Mouse (Mus musculus): ENCODE data around the gene Fa2h.

Fa2h gene

DNA sequence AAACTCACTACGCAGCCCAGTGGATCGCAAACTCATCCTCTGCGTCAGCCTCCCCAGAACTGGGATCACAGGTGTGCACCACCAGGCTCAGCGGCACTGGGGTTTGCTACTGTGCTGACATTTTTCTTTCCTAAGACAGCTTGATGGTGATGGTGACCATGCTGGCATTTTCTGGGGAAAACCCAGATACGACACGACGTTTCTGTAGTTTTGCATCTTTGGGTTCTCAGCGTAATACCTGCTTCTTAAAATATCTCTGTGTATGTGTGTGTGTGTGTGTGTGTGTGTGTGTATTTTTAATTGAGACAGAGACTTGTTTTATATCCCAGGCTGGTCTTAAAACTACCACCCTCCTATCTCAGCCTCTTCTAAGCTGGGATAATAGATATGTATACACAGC, 26.3 kb downstream of the Fa2h start:
- ChIA-PET POLR2A (interaction anchor here in 3 of 4 experiments (0.7 to 2.5 kb wide), 7 partner anchors 14 to 275 kb away, joined by 3 to 9 read pairs (median 5); partner anchors contain the start of genes Rfwd3 (in 2 of the 3), Fa2h (in 1 of the 3), Mlkl (in 1 of the 3) and Zfp1 (in 1 of the 3)), CTCF (interaction anchor here in 1 of 4 experiments (1.2 to 1.4 kb wide), 3 partner anchors 14 to 72 kb away, joined by 3 to 6 read pairs (median 3); no protein-coding TSS in a partner anchor)

GRCm38 (mm10) chr8:111366610-111367234, 26.9 kb downstream of the Fa2h start:
- POLR2A ChIA-PET = interaction anchor here in 3 of 4 experiments (0.7 to 2.5 kb wide), 10 partner anchors 13 to 326 kb away, joined by 3 to 9 read pairs (median 4); partner anchors contain the start of genes Rfwd3 (in 2 of the 3), Fa2h (in 1 of the 3), Mlkl (in 1 of the 3) and Zfp1 (in 1 of the 3)

GRCm38 (mm10) chr8:111363489-111363888, 30.1 kb downstream of the Fa2h start:
- CTCF ChIA-PET = interaction anchor here in 2 of 4 experiments (0.5 to 0.7 kb wide), 3 partner anchors 77 to 1364 kb away, joined by 3 to 9 read pairs (median 3); no protein-coding TSS in a partner anchor
- POLR2A ChIA-PET = interaction anchor here in 1 of 4 experiments (1.3 kb wide), 1 partner anchor 63 kb away, joined by 3 read pairs; the partner anchor contains the start of gene Rfwd3

More at GRCm38 (mm10) chr8:111366610-111367234, 26.9 kb downstream of the Fa2h start:
- CTCF ChIA-PET = interaction anchor here in 1 of 4 experiments (0.6 to 1.4 kb wide), 5 partner anchors 14 to 1649 kb away, joined by 3 to 6 read pairs (median 3); no protein-coding TSS in a partner anchor

DNA sequence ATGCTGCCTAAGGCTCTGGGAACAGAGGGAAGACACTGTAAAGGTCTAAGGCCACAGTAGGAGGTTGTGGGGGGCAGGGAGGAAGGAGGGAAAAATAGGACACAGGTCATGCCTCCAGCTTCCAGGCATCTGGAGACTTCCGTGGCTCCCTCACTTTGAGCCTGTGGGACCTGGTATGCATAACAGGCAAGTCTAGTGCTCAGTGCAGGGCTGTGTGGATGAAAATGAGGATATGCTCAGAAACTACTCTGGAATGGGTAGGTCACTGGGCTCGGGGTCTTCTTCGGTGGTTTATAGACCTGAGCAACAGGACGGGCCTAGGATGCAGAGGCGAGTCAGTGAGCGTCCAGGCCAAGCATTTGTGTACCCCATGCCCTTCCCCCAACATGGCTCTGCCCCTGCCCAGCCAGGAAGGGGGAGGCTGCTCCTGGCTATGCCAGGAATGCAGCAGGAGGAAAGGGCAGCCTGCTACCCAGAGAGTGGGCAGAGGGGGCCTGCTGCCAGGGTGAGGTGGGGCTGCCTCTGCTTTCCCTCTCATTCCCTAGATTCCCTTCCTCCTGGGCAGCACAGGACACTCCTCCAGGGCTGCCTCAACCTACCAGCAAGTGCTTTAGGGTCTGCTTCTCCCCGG, 32.9 kb downstream of the Fa2h start:
- ChIA-PET POLR2A (interaction anchor here in 1 of 4 experiments (1.0 to 1.2 kb wide), 2 partner anchors 71 to 85 kb away, joined by 3 to 5 read pairs; no protein-coding TSS in a partner anchor), CTCF (interaction anchor here in 2 of 4 experiments (1.0 kb wide), 2 partner anchors 10 to 43 kb away, joined by 3 read pairs; no protein-coding TSS in a partner anchor)

DNA sequence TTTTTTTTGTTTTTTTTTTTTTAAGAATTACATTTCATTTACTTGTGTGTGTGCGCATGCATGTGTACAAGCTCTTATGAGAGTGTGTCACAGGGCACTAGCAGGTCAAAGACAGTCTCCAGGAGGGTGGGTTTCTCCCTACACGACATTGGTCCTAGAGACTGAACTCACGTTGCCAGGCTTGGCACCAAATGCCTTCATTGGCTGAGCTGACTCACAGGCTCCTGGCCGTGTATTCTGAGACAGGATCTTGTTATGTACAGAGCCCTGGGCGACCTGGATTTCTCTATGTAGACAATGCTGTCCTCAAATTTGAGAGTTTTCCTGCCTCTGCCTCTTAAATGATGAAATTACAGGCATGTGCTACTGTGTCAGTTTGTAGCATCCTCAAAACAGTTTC, 33.7 kb downstream of the Fa2h start:
- ChIA-PET CTCF (interaction anchor here in 3 of 4 experiments (0.7 to 1.0 kb wide), 4 partner anchors 9 to 455 kb away, joined by 3 to 6 read pairs (median 3); no protein-coding TSS in a partner anchor), POLR2A (interaction anchor here in 3 of 4 experiments (0.5 to 1.0 kb wide), 5 partner anchors 10 to 172 kb away, joined by 3 to 5 read pairs (median 3); no protein-coding TSS in a partner anchor)

DNA sequence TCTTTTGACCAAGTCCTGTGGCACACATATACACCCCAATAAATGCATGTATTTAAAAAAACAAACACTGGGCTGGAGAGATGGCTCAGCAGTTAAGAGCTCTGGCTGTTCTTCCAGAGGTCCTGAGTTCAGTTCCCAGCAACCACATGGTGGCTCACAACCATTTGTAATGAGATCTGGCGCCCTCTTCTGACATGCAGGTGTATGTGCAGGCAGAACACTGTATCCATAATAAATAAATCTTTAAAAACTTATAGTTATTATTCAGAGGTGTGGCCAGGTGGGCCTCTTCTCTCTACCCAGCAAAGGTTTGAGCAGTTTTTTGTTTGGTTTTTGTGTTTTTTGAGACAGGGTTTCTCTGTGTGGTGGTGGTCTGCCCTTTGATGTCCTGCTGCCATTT, 34.7 kb downstream of the Fa2h start:
- ChIA-PET CTCF (interaction anchor here in 1 of 4 experiments (0.6 kb wide), 1 partner anchor 95 kb away, joined by 14 read pairs; no protein-coding TSS in a partner anchor), POLR2A (interaction anchor here in 1 of 4 experiments (0.7 kb wide), 1 partner anchor 173 kb away, joined by 3 read pairs; no protein-coding TSS in a partner anchor)

- ChIA-PET POLR2A (no interaction called here), CTCF (interaction anchor here in 1 of 4 experiments (0.6 kb wide), 1 partner anchor 655 kb away, joined by 3 read pairs; no protein-coding TSS in a partner anchor)
Observed at GRCm38 (mm10) chr8:111357433-111357832, 36.2 kb downstream of the Fa2h start.

DNA sequence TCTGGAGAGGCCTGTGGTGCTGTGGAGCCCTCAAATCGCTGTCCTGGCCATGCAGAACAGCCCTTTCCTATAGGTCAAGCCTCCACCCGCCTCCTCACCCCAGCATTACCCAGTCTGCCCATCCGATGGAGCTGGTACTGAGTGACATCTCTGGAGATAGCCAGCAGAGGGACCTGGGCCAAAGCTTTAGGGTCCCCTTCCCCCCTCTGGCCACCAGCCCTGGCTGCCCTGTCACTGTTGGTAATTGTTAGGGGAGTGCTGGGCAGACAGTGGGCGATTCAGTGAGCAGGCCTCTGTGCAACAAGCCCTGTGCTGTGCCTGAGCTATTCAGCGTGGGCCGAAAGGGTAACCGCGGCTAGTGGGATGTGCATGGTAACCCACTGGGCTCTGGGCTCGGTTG, 40.1 kb downstream of the Fa2h start:
- CTCF ChIA-PET = interaction anchor here in 2 of 4 experiments (0.5 to 1.2 kb wide), 3 partner anchors 14 to 115 kb away, joined by 3 read pairs; no protein-coding TSS in a partner anchor
- POLR2A ChIA-PET = interaction anchor here in 2 of 4 experiments (0.7 to 1.1 kb wide), 3 partner anchors 11 to 434 kb away, joined by 3 read pairs; partner anchors contain the start of gene St3gal2 (in 1 of the 2)

GRCm38 (mm10) chr8:111352289-111352688, 41.3 kb downstream of the Fa2h start:
- CTCF ChIA-PET = no interaction called here
- POLR2A ChIA-PET = no interaction called here

- CTCF ChIA-PET = interaction anchor here (0.5 to 1.3 kb wide), 12 partner anchors 10 to 601 kb away, joined by 3 to 8 read pairs (median 3); partner anchors contain the start of gene Mlkl (in 1 of the 4)
Observed at GRCm38 (mm10) chr8:111350577-111350976, 43.0 kb downstream of the Fa2h start.

DNA sequence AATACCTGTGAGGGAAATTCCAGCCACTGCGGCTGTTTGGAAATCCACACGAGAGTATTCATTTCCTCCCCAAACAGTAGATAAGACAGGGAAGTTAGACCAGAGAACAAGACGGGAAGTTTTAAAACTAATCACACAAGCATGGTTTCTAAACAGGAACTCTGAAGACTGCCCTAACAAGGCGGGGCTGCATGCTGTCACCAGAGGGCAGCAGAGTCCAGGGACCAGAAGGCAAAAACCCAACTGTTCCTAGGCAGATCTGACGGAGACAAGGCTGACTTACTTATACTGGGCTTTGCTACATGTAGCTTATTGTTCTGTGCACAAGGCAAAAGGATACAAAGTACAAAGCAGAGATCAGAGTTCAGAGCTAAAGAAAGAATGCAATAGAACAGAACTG, 50.4 kb downstream of the Fa2h start:
- ChIA-PET CTCF (interaction anchor here in 3 of 4 experiments (0.7 to 2.3 kb wide), 6 partner anchors 15 to 123 kb away, joined by 3 to 10 read pairs (median 4); no protein-coding TSS in a partner anchor), POLR2A (no interaction called here)

More at GRCm38 (mm10) chr8:111350577-111350976, 43.0 kb downstream of the Fa2h start:
- POLR2A ChIA-PET = interaction anchor here in 2 of 4 experiments (0.6 to 0.9 kb wide), 2 partner anchors 51 to 642 kb away, joined by 3 to 6 read pairs; partner anchors contain the start of genes Adat1 (in 1 of the 2) and Rfwd3 (in 1 of the 2)

DNA sequence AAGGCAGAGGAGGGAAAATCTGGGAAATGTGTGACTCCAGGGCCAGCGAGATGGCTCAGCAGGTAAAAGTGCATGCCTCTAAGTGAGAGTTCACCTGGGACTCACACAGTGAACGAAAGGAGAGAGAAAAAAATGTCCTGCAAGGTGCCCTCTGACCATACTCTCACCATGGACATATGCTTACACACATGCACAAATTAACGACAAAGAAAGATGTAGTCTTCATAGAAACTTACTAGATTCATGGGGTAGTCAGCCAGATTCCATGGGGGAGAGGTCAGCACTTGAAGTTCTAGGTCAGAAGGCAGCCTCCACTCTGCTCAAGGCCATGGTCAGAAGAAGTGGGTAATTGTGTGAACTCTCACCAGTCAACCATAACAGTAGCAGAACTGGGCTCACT, 53.4 kb downstream of the Fa2h start:
- ChIA-PET POLR2A (no interaction called here), CTCF (interaction anchor here in 1 of 4 experiments (0.6 kb wide), 1 partner anchor 68 kb away, joined by 4 read pairs; no protein-coding TSS in a partner anchor)

GRCm38 (mm10) chr8:111338370-111339208, 55.0 kb downstream of the Fa2h start:
- POLR2A ChIA-PET = interaction anchor here in 3 of 4 experiments (0.7 to 1.2 kb wide), 7 partner anchors 27 to 1190 kb away, joined by 3 to 8 read pairs (median 3); partner anchors contain the start of gene Rfwd3 (in 1 of the 3)
- CTCF ChIA-PET = interaction anchor here in 2 of 4 experiments (0.5 to 1.7 kb wide), 9 partner anchors 12 to 674 kb away, joined by 3 to 7 read pairs (median 3); partner anchors contain the start of gene Rfwd3 (in 1 of the 2)

GRCm38 (mm10) chr8:111337890-111338347, 55.7 kb downstream of the Fa2h start, which contains the start of gene Mlkl:
Mlkl (minus strand) TSS chr8:111338177.
- ChIA-PET CTCF (interaction anchor here in 2 of 4 experiments (0.5 to 1.7 kb wide), 8 partner anchors 13 to 675 kb away, joined by 3 to 7 read pairs (median 4); partner anchors contain the start of gene Rfwd3 (in 1 of the 2)), POLR2A (interaction anchor here in 3 of 4 experiments (0.7 to 1.2 kb wide), 7 partner anchors 28 to 1190 kb away, joined by 3 to 8 read pairs (median 3); partner anchors contain the start of gene Rfwd3 (in 1 of the 3))

DNA sequence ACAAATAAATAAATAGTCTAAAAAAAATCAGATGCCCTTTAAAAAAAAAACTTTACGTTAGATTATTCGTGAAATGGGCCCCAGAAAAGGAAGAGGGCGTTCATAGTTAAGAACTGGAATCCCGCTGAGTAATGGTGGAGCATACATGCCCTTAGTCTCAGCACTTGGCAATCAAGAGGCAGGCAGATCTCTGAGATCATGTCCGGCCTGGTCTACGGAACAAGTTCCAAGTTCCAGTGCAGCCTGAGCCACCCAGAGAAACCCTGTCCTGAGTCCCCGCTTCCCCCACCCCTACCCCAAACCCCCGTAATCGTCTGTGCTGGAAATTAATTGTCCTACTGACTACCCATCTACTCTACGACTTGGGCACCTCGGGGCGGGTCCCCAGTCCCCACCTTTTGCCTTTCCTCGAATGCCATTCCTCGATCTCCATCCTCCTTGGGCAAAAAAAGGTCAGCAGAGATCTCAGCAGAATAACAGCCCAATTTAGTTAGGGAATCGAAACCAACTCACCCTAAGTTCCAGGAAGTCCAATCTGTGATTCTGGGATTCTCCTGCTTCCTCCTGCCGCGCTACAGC, 56.2 kb downstream of the Fa2h start:
- POLR2A ChIA-PET = interaction anchor here in 1 of 4 experiments (0.6 to 1.2 kb wide), 2 partner anchors 29 to 321 kb away, joined by 3 to 6 read pairs; no protein-coding TSS in a partner anchor
- CTCF ChIA-PET = interaction anchor here in 2 of 4 experiments (0.6 to 1.7 kb wide), 6 partner anchors 13 to 411 kb away, joined by 3 to 6 read pairs (median 3); partner anchors contain the start of gene Rfwd3 (in 1 of the 2)

DNA sequence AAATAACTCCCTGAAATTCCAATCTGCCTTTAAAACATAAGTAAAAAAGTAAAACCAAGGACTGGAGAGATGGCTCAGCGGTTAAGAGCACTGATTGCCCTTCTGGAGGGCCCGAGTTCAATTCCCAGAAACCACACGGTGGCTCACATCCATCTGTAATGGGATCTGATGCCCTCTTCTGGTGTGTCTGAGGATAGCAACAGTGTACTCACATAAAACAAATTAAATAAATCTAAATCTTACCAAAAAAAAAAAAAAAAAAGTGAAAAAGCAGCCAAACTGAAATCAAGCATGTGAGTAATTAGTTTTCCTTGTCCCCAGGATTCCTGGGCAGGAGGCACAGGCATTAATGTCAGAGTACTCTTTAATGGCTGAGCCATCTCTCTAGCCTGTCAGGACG, 56.9 kb downstream of the Fa2h start:
- CTCF ChIA-PET = interaction anchor here in 1 of 4 experiments (1.0 kb wide), 1 partner anchor 102 kb away, joined by 4 read pairs; no protein-coding TSS in a partner anchor
- POLR2A ChIA-PET = no interaction called here
